Comparison of ENCODE assay signal across 1 mouse cellular context in the genomic region with DNA sequence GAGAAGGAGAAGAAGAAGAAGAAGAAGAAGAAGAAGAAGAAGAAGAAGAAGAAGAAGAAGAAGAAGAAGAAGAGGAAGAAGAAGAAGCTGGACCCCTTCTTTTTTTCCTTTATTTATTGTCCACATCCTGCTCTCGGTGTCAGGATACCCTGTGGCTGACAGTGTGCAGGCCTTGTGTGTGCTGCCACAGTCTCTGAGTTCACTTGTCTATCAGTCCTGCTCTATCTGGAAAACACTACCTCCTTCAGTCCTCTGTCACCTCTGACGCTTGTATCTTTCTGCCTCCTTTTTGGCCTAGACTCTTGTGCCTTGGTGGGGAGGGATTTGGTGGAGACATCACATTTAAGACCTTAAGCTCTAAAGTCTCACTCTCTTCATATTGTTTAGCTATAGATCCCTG.
TF ChIP-seq lines count a peak whose summit lies in the region.

No protein-coding gene starts in this region.

TF ChIP-seq in CH12.LX, 34 proteins besides CTCF, POLR2A, EP300 and RAD21 (continued from another document):
- TF ChIP-seq MAZ (IDR thresholded peaks at IDR 0.05; ENCODE audit: low read depth, low read length) (no peak), SMC3 (IDR thresholded peaks at IDR 0.05; ENCODE audit: low read depth, low read length) (no peak)
